Mouse (Mus musculus) ovary, postnatal 10 days (tissue): ENCODE results near the gene Clnk.
"Not testable (repeated sequence)": the region's sequence is repeated elsewhere in the genome, so short reads cannot be mapped to it uniquely, and the experiment has no call there.

Source experiments
- DNase-seq: peaks from one replicate; pipeline ENCODE4 v3.0.0; 2022; ENCODE audit warnings: low spot score

The Clnk gene

DNA sequence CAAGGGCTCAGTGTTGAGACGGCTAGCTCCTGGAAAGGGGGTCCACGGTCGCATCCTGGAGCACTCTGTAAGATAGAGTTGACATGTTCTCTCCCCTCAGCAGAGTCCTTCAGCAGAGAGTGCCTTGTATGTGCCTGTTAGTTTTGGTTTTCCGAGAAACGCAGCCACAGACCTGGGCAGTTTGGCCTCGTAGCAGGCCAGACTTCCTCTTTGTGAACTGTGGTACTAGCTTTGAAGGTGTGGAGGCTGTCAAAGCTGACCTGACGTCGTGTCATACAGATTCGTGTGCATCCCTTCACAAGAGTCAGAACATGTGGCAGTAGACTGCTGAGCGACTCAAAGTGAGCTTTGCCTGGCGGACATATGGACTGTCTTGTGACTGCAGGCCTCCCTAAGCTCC, at the start of gene Clnk:
TSS of gene Clnk (minus strand) at position 191 of the 400 bp plus-strand sequence.
- no peak for DNase-seq

DNA sequence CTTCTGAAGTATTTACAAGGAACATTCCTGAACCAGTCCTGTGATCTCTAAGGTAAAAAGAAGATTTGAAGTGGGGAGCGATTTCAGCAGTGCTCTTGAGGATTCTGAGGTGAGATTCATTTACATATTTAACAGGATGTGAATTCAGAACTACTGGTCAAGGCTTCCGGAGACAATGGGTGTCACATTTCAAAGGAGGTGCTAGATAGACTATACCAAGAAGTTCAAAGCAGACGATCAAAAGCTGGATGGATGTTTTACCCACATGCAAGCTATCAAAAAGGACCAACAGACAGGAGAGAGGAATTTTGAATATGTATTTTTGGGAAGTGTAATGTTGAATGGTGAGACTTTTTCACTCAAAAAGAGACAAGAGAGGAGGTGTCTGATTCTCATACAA, 28.7 kb upstream of the Clnk start:
- no peak for DNase-seq

DNA sequence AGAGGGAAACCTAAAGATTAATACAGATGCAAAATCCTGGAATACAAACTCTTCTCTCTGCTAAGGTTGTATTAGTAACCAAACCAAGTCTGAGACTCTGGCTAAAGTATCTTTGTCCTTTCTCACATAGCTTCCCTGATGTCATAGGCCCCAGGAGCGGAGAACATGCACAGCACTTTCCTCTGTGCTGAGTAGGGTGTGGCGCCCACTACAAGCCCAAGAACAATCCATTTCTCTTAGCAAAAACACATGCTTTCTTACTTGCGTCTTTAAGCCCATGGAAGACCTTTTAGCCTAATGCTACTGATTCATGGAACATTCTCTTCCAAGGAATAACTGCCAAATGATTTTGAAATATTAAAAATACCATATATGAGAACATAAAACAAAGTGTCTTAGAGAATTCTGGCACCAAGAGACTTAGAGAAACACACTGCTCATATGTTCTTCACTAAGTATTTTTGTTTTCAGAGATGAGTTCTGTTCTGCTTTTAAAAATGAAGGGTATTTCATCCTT, 28.0 kb upstream of the Clnk start:
- DNase-seq, result no peak

DNA sequence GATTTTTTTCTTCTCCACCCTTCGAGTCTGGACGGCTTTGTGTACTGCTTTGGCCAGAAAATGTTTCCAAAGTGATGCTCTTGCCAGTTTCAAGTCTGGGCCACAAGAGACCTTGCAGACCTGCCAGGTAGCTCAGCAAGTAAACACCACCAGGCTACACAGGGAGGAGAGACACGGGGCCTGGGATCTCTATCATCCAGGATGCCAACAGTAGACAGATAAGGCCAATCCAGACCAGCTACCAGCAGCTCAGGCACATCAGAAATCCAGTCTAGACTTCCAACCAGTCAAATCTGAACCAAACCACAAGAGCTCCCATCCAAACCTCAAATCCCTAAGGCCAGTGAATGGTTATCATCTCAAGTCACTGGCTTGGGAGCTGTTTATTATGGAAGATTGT, 26.3 kb upstream of the Clnk start:
- DNase-seq, result no peak

DNA sequence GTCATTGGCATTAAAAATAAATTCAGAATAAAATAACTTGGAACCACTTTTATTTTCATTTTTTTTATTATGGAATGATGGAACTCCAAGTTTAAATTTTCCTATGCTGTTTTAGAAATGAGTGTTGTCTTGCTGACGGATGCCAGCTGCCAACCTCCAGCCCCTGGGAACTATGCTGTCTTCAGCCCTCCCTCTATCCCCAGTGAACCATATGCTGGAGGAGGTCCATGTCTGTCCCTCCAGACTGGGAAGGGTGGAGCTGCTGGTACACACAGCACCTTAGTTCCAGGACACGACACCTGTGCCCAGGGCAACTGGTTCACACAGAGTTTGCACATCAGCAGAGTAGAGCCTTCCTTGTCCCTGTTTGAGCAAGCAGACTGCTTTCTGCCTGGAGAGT, 22.4 kb upstream of the Clnk start:
- DNase-seq, result no peak

DNA sequence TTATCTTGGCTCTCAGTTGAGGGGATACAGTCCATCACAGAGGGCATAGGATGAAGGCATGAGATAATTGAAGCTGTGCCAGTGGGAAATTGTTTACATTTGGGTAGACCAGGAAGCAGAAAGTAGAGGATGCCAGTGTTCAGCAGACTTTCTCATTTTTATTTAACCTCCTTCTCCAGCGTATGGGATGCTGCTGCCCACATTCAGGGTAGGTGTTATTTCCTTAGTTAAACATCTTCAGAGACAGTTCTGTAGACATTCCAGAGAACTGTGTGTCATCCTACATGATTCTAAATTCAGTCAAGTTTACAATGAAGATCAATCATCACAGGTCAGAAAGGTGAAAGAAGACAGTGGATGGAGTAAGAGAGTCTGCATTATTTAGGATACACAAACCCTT, 12.0 kb upstream of the Clnk start:
- no peak for DNase-seq

DNA sequence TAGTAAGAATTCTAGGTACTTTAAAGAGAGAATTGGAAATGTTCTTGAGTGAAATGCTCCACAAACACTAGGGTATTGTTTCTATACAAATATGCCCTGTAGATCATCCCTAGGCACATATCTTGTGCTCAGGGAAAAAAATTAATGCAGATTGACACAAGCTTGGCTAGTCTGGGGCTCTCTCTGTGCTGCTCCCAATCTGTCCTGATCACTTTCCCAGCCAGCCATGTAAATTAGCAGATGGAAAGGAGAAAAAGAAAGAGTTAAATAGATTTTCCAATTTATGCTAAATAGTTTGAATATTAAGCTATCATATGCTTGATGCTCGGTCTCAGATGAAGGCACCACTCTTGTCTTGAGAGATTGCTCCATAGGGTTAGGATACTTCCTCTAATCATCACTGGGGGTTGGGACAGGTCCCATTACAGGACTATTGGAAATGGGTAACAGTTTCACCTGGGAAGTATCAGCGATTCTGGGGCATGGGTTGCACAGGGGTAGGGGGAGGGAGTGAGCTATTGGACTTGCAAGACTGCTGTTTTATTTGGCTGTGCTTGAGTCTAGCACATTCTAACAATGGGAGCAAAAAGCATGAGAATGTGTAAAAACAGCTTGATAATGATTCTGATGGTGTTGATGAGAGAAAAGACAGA, 10.1 kb upstream of the Clnk start:
- DNase-seq, result no peak

DNA sequence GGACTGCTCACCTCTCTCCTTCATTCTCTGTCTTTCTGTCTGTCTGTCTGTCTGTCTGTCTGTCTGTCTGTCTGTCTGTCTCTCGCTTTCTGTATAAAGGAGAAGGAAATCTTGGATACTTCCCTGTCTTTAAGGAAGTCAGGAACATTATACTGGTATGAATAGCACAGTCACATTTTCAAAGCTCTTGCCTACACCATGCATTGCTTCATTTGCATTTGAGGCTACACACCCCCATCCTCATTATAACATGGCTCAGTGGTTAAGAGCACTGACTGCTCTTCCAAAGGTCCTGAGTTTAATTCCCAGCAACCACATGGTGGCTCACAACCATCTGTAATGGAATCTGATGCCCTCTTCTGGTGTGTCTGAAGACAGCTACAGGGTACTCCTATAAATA, 6.0 kb upstream of the Clnk start:
- not testable (repeated sequence) for DNase-seq

DNA sequence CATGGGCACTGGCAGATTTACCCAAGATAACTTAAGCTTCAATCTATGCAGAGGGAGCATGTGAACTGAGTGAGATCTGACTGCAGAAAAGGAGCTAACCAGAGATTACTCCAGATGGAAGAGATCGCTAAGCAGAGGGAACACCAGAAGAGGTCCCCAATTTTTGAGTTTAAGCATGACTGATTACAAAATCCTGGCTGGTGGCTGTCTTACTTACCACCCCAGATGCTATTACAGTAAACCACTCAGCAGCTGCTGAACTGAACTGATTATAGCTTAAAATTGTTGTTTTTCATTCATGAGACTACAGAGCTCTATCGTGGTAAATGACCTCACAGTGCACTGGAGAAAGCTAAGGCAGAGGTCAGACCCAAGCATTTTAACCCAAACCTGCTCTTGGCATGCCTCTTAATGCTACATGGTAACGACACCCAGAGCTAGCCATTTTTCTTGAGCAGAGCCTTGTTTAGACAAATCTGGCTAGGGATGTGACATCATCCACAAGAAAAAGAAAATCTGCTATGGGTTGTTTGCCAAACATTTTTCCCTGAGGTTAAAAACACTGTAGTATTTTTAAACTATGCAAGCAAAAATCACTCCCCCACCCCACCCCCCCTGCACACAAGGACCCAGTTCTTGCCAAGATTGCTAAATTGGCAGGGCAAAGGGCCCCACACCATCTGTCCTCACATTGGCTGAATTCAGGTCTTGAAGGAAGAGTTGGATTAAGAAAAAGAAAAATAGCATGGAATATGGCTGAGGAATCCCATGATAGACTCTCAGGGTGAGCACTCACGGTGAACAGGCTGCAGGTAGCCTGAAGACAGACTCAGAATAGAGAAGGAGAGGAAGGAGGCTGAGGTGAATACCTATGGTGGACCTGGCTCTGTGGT, 5.4 kb upstream of the Clnk start:
- DNase-seq, result no peak

DNA sequence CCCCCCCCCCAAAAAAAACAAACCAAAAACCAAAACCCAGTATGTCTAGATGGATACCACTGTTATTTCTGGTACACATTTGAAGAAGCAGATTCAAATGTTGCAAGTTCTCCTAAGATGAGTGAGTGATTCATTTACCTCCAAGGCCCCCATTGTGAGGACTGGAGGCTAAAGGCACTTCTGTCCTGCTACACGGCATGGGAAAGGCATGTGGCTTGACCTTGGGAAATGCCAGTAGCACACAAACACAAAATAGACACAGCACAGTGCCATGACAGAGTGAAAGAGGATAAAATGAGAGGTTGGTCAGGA, 4.8 kb upstream of the Clnk start:
- DNase-seq, result no peak

DNA sequence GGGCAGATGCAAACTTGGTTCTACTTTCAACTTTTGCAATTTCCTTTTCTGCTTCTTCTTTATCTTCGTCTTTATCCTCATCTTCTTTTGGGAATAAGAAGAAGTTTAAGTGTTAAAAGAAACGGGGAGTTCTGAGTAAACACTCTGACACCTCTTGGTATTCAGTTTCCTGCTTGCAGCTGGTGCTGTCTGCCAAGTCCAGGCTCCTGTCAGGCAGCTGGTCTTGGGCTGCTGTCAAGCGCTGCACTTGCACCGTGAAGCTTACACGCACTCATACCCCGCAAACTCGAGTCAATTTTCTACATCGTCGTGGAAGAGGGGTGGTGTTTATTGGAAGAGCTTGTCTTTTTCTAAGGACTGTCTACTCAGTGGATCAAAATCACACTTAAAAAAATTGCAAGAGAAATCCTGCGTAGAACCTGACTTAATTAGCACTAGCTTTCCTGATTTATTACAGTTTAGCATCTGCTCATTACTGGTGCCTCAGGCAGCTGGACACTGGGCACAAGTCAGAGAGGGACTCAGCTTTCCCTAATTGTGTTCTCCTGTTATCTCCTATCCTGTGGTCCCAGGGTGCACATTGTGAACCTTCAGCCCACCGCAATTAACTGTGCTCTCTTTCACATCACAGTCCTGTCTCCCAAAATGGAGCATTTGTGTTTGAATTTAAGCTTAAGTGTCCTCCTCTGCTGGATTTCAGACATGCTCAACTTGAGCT, 3.5 kb upstream of the Clnk start:
- no peak for DNase-seq

DNA sequence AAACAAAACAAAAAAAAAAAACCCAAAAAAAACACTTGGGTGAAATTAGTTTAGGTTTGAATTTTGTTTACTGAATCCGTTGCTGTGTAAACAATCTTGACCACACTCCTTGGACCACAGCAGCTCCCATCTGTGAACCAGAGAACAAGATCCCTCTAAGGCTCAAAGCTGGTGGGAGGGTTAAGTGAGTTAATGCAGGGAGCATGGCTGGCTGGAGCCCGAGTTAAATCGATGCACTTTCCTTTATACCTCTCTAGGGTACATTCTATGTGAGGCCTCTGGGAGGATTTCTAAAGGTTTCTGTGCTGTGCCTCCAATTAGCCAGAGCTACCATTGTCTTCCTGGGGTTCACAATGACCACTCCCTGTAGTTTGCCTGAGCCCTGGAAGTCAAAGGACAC, 1.2 kb downstream of the Clnk start:
- no peak for DNase-seq

DNA sequence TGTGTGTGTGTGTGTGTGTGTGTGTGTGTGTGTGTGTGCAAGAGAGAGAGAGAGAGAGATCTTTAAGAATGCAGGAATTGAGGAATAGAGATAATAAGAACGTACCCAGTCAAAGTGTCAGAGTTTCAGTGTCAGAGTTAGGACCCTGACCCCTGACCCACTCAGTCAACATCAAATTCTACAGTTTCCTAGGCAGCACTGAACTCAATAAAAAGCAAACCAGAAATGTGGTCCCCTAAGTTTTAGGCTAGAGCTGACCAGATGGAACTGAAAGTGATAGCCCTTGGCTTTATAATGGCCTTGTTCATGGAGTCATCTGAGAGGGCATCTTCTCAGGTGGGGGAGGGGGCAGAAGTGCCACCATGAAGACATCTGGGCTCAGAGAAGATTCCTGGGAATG, 1.7 kb downstream of the Clnk start:
- DNase-seq, result no peak

DNA sequence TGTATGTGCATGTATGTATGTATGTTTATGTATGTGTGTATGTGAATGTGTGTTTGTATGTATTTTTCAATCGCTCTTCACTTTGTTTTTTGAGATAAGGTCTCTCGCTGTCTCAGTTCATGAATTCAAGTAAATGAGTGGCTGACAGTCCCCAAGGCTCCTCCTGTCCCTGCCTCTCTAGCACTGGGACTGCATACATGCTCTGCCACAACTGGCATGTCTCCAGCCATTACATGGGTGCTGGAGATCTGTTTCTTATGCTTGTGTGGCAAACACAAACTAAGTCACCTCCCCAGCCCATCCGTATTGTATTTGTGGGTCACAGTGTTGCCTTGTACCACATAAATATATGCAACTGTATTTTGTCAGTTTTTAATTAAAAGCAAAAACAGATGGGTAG, 3.7 kb downstream of the Clnk start:
- no peak for DNase-seq

DNA sequence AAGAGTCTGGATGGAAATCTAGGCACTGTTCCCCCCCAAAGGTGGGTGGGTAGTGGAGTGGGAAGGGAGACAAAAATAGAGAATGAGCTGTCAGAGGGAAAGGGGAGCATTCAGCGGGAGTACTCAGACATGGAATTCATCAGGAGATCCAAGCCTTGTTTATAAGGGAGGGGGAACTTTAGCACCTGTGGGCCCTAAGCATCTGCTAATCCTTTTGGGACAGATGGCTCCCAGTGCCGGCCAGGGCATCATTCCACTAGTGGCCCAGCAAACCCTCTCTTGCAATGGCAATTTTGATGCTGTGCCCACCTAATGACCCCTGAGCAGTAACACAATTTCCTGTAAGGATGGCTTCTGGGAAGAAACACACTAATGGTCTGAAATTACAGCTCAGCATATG, 5.0 kb downstream of the Clnk start:
- no peak for DNase-seq

DNA sequence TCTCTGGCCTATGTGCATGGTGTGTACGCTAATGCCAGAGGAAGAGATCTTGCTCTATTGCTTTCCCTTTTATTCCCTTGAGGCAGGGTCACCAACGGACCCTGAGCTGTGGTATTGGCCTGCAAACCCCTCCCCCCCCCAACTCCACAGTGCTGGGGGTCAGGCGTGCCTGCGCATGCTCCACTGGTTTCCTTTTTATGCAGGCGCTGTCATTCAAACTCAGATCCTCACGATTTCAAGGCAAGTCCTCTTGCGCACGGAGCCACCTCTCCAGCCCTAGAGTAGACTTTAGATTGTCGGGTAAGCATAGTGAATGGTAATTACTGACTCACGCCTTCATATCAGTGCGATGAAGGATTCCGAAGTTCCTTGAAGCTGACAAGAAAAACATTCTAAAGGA, 6.1 kb downstream of the Clnk start:
- no peak for DNase-seq

DNA sequence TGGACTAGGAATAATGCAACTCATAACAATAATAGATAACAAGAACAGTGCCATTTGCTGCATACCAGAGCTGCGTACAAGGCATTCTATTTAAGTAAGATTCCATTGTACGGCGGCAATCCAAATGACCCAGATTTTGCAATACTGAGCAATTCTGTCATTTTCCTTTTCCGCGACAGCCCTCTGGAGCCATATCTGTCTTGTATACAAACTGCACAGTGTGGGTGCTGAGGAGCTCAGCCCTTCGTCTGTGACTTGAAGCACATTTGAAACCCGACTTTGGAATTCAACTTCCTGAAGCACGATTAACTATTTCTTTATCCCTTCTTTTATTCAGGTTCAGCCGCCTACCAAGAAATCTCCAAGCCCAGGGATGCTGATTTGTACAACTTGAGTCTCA, 6.6 kb downstream of the Clnk start:
- DNase-seq, result no peak

DNA sequence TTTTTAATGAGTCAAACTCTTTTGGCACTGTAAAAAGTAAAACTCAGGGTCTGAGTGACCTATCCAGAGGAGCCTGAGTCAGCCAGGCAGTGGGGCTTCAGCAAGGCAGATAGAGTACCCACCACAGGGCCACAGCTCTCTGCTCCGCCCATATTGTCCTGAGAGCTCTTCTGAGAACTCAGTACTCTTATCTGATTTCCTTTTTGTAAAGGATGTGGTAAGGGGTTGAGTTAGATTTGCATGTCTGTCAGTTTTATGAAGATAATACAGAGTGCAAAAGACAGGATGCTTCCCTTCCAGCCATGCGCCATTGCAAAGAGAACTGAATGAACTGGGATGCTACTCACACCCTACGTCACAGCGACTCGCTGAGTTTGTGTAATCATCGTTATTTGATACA, 12.0 kb downstream of the Clnk start:
- no peak for DNase-seq

DNA sequence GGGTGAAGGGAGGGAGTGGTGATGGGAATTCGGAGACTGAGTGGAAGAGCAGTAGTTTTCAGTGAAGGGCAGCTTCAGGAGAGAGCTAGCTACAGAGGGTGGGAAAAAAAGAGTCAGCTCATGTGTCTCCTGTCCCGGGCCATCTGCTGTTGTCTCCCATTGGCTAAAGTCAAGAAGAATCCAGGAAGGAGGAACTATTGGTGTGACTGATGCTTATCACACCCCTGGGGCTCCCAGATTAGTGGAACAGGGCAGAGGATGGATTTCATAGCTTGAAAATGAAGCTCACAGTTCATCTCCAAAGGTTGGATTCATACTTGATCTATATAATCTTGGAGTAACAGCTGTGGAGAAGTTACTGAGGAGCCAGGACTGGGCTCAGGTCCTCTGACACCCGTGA, 13.6 kb downstream of the Clnk start:
- DNase-seq, result no peak

DNA sequence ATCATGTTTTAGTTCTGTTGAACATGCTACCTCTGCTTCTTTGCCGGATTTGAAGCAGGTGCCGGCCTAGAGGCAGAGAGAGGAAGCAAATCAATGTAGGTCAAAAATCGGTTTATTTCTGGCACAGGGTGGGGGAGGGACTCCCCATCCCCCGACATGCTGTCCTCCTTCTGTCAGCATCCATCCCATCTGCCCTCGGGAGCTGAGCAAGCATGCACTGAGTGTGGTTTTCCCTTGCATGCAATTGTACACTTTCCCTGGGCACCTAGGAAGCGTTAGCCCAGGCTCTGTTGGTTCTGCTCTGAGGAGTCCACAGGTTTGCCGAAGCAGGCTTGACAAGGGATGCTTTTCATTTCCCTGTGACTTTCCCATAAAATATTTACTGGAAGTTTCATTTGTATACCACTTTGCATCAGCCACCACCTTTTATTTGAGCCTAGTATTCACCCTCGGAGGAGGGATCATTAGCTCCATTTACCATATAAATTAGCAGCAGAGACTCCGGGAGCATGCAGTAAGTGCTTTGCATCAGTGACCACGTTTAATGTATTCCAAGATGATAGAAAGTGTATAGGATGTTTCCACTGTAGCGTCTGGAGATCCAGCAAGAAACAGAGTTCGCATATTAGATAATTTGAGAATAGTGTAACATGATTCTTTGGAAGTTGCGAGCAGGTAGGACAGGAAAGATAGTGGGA, 14.2 kb downstream of the Clnk start:
- no peak for DNase-seq

DNA sequence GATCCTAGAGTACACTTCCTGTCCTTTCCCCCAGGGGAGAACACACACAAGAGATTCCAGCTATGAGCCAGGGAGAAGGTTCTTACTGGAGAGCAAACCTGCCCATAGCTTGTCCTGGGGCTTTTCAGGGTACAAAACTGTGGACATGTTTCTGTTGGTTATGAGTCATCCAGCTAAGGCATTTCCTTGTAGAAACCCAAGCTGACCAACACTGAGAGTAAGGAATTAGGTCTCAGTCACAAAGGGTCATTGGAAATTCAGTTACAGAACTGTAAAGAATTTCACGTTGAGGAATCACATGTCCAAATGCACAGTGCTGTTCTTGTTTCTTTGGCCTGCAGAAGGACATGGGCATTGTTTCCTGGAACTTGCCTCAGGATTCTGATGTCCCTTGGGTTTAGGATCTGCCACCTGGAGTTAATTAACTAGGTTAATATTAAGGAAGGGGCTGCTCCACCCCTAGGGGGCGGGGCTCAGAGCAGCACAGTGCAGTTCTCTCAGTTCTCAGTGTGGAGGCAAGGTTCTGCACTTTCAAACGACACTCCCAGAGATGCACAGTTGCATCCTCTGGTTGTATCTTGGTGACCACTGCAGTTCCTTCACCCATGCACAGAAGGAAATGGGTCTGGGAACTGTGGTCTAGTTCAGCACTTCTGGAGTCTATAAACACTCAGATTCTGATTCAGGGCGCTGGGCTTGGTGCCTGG, 18.4 kb downstream of the Clnk start:
- DNase-seq, result no peak

DNA sequence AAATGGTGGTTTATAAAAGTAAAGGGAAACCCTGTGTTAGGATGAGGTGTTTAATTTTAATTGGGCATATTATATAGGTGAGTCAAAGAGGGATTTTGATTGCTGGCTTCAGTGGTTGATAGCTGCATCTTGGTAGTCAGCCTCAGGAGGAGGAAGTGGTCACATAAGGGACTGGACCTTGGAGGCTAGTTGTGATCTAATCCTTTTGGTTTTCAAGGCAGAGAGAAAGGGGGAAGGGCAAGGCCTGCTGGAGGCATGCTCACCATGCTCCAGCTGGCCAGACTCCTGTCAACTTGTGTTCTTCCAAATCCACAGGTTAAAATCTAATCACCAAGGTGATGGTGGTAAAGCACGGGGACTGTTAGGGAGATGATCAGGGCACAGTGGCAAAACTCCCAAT, 19.0 kb downstream of the Clnk start:
- no peak for DNase-seq
